Mouse (Mus musculus) heart, postnatal 0 days (tissue): ENCODE measurements around the gene Mrpl38.

ENCODE experiments used
- CTCF ChIP-seq: IDR thresholded peaks from 2 replicates; pipeline ENCODE4 v1.5.1; 2016; ENCODE audit warnings: antibody characterized with exemption, control low read depth, low read depth
- EP300 ChIP-seq: IDR thresholded peaks from 2 replicates; pipeline ENCODE4 v1.6.1; 2016; ENCODE audit warnings: antibody characterized with exemption, low read depth

DNA sequence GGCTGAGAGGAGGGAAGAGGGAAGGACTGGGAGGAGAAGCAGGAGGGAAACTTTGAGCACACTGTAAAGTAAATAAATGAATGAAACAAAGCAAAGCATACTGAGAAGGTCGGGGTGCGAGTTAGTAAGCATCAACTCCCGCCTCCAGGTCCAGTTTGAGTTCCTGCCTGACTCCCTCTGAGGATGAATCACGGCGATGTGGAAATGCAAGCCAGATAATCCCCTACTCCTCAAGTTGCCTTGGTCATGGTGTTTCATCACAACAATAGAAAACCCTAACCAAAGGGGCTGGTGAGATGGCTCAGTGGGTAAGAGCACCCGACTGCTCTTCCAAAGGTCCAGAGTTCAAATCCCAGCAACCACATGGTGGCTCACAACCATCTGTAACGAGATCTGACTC lies 37.3 kb upstream of the Mrpl38 start:
- TF ChIP-seq CTCF (no peak), EP300 (no peak)
